Mouse (Mus musculus): ENCODE data around the gene Calhm5. TPM values are rescaled to one million over a fixed set of nuclear protein-coding genes. Genes with fewer than 3 reads are reported as not detected.
A peak's percentile ranks its signal among the peaks of the same experiment; 100 is the strongest.

Gene Calhm5
- polyA plus RNA-seq, 1 experiment from 2014 or later: 0.51 TPM

DNA sequence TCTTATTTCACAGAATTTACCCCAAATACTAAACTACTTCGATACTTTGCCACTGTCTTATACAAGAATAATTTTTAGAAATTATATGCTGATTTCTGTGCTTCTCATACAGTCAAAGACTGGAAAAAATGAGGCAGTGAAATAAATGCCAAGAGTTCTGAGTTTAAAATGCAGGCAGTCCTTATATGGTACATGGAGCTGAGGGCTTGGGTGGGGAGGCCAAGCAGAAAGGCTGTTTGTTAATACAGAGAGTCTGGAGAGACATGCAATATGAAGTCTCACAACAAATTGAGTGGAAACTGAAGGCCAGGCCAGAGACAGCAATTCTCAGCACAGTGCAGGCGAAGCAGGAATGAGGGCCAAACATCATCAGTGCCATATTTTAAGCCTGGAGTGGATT is 7.8 kb downstream of the Calhm5 start:
- Histone ChIP-seq H3K36me3 (ENCODE audit: control insufficient read depth, insufficient read depth) (no peaks in the 10 kb centered on the region), H3K4me3 (replicated peaks; ENCODE audit: low read length) (no peak overlapping the region), H3K27me3 (replicated peaks; ENCODE audit: control insufficient read depth, insufficient read depth, low read length) (no peaks in the 10 kb centered on the region), H3K4me2 (ENCODE audit: low read length) (no peak overlapping the region), H3K4me1 (replicated peaks; ENCODE audit: control insufficient read depth, insufficient read depth, low read length) (no peaks in the 10 kb centered on the region), H3K9ac (replicated peaks; ENCODE audit: low read depth, low read length) (no peak overlapping the region), H3K27ac (ENCODE audit: low read length) (no peak overlapping the region), H3K9me3 (ENCODE audit: control insufficient read depth, low read length) (no peaks in the 10 kb centered on the region)
- ATAC-seq: no peak
- 87% methylated on average over 2 of the region's 2 CpGs for WGBS

DNA sequence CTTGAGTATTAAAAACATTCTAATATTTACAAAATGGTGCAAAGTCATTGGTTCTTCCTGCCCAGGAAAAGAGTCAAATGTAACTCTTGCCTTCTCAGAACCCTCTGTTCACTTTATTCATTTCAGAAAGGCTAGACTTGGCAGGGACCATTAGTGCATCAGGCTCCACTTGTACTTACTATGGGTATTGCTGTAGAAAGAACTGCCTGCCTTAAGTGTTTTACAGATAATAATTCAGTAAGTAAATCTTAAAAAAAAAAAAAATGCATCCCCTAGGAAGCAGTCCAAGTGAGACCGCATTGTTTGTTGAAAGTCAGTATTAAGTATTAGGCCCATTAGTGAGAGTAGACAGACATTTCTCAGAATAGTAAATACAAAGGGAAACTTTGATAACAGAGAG is 9.8 kb downstream of the Calhm5 start:
- Histone ChIP-seq H3K4me2 (ENCODE audit: low read length) (no peak overlapping the region), H3K4me1 (replicated peaks; ENCODE audit: control insufficient read depth, insufficient read depth, low read length) (no peaks in the 10 kb centered on the region), H3K36me3 (ENCODE audit: control insufficient read depth, insufficient read depth) (no peaks in the 10 kb centered on the region), H3K9ac (replicated peaks; ENCODE audit: low read depth, low read length) (no peak overlapping the region), H3K27ac (ENCODE audit: low read length) (no peak overlapping the region), H3K27me3 (replicated peaks; ENCODE audit: control insufficient read depth, insufficient read depth, low read length) (no peaks in the 10 kb centered on the region), H3K9me3 (ENCODE audit: control insufficient read depth, low read length) (no peaks in the 10 kb centered on the region), H3K4me3 (replicated peaks; ENCODE audit: low read length) (no peak overlapping the region)
- WGBS: 85% methylated on average over 1 of the region's 1 CpGs
- ATAC-seq: no peak

DNA sequence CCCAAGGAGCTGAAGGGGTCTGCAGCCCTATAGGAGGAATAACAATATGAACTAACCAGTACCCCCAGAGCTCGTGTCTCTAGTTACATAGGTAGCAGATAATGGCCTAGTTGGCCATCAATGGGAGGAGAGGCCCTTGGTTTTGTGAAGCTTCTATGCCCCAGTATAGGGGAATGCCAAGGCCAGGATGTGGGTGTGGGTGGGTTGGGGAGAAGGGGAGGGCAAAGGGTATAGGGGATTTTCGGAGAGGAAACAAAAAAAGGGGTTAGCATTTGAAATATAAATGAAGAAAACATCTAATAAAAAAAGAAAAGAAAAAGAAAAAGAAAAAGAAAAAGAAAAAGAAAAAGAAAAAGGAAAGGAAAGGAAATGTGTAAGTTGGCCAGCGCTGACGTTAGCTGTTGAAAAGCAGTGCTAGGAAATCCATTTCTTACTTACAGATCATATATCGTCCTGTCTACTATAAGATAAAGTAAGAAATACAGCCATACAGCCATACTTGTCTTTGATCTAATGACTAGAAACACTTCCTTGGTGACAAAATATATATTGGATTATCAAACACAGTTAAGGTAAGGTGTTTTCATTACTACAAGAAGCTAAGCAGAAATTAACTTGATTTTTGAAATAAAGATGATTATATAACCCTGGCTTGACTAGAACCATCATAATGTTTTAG is 21.7 kb downstream of the Calhm5 start:
- H3K4me2 ChIP-seq (ENCODE audit: low read length): no peak overlapping the region
- H3K36me3 ChIP-seq (ENCODE audit: control insufficient read depth, insufficient read depth): no peaks in the 10 kb centered on the region
- no peak overlapping the region for H3K4me3 ChIP-seq (replicated peaks; ENCODE audit: low read length)
- H3K9ac ChIP-seq (replicated peaks; ENCODE audit: low read depth, low read length): no peak overlapping the region
- no peaks in the 10 kb centered on the region for H3K4me1 ChIP-seq (replicated peaks; ENCODE audit: control insufficient read depth, insufficient read depth, low read length)
- 86% methylated on average over 5 of the region's 5 CpGs for whole genome bisulfite sequencing
- no peaks in the 10 kb centered on the region for H3K27me3 ChIP-seq (replicated peaks; ENCODE audit: control insufficient read depth, insufficient read depth, low read length)
- H3K27ac ChIP-seq (ENCODE audit: low read length): no peak overlapping the region
- ATAC-seq: no peak
- no peaks in the 10 kb centered on the region for H3K9me3 ChIP-seq (ENCODE audit: control insufficient read depth, low read length)

DNA sequence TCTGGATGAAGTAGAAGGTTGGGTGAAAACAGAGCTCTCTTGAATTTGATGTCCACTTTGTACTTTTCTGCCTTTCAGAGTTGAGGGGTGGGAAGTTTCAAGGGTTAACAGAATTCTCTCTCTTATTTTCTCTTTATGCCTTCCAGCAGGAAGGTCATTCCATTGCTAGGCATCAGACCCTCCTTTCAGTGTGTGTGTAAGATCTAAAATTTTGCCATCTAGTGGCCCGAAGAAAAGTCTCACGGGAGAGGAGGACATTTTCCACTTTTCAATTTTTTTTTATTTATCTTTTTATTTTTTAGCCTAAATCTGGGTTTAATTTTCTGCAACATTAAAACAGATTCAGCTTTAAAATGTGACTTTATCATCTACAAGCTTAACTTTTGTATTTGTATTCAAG is 24.7 kb downstream of the Calhm5 start:
- no peaks in the 10 kb centered on the region for H3K27me3 ChIP-seq (replicated peaks; ENCODE audit: control insufficient read depth, insufficient read depth, low read length)
- H3K9ac ChIP-seq (replicated peaks; ENCODE audit: low read depth, low read length): no peak overlapping the region
- H3K4me2 ChIP-seq (ENCODE audit: low read length): no peak overlapping the region
- no peak for ATAC-seq
- 44% methylated on average over 2 of the region's 2 CpGs for WGBS
- no peak overlapping the region for H3K4me3 ChIP-seq (replicated peaks; ENCODE audit: low read length)
- H3K4me1 ChIP-seq (replicated peaks; ENCODE audit: control insufficient read depth, insufficient read depth, low read length): no peaks in the 10 kb centered on the region
- no peaks in the 10 kb centered on the region for H3K36me3 ChIP-seq (ENCODE audit: control insufficient read depth, insufficient read depth)
- H3K9me3 ChIP-seq (ENCODE audit: control insufficient read depth, low read length): no peaks in the 10 kb centered on the region
- H3K27ac ChIP-seq (ENCODE audit: low read length): no peak overlapping the region

DNA sequence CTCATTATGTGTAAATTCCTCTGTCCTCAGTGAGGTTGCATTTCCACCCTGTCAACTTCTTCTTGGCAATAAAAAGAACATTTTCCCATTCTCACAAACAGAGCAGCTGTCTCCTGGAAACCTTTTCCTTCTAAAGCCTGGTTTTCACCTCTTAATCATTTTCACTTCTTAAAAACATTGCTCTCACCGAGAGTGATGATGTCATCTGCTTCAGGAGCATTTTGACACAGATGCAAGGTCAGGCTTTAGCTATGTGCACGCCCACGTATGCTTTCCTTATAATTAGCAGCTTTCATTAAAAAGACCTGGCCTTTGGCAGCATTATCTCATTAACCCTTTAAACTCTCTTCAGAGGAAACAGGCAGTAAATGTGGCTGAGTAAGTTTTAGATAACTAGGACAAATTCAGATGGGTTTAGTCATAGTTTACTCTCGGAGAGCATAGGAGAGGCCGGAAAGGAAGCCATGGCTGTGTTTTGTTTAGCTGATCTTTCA is 25.3 kb downstream of the Calhm5 start:
- WGBS: 13% methylated on average over 5 of the region's 5 CpGs
- Histone ChIP-seq H3K4me3 (replicated peaks; ENCODE audit: low read length) (no peak overlapping the region), H3K9ac (replicated peaks; ENCODE audit: low read depth, low read length) (no peak overlapping the region), H3K4me1 (replicated peaks; ENCODE audit: control insufficient read depth, insufficient read depth, low read length) (no peaks in the 10 kb centered on the region), H3K9me3 (ENCODE audit: control insufficient read depth, low read length) (no peaks in the 10 kb centered on the region), H3K27me3 (replicated peaks; ENCODE audit: control insufficient read depth, insufficient read depth, low read length) (no peaks in the 10 kb centered on the region), H3K36me3 (ENCODE audit: control insufficient read depth, insufficient read depth) (no peaks in the 10 kb centered on the region), H3K4me2 (ENCODE audit: low read length) (no peak overlapping the region), H3K27ac (ENCODE audit: low read length) (no peak overlapping the region)
- ATAC-seq: peak; percentile 36; the same call in 1 of the 2 replicates

DNA sequence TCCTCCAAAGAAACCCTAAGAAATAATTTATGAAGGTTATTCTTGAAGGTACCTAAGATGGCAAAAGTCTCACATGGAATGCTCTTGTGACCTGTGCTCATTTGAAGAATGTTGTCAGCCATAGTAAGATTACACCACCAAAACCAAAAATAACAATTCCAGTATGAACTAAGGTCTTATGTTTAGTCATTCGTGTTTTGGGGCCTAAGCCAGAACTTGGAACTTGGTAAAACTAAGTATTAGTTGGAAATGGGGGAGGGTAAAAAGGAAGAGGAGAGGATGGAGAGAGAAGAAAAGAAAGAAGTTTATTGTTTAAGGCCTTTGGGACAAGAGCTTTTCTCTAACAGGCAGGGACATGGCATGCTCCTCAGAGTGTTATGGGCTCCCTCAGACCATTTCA is 26.7 kb downstream of the Calhm5 start:
- WGBS: 81% methylated on average over 1 of the region's 1 CpGs
- ATAC-seq: no peak
- H3K27me3 ChIP-seq (replicated peaks; ENCODE audit: control insufficient read depth, insufficient read depth, low read length): no peaks in the 10 kb centered on the region

DNA sequence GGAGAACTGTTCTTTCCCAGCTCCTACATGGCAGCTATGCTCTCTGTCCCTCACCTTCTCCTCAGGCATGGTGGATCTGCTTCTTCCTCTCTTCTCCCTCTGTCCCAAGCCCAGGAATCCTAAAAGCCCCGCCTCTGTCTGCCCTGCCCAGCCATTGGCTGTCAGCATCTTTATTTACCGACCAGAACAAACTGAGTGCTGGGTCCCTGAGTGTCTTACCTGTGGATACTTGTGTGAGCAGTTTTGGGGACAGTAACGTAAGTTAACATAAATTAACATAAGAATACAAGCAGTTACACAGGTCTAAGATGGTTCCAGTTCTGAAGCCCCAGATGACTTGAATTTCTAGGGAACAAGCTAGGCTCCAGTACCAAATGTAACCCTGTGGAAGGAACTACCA is 29.7 kb downstream of the Calhm5 start:
- Histone ChIP-seq H3K27ac (ENCODE audit: low read length) (no peak overlapping the region), H3K9ac (replicated peaks; ENCODE audit: low read depth, low read length) (no peak overlapping the region), H3K4me1 (replicated peaks; ENCODE audit: control insufficient read depth, insufficient read depth, low read length) (no peaks in the 10 kb centered on the region), H3K36me3 (ENCODE audit: control insufficient read depth, insufficient read depth) (no peaks in the 10 kb centered on the region), H3K4me2 (ENCODE audit: low read length) (no peak overlapping the region), H3K4me3 (replicated peaks; ENCODE audit: low read length) (no peak overlapping the region), H3K27me3 (replicated peaks; ENCODE audit: control insufficient read depth, insufficient read depth, low read length) (no peaks in the 10 kb centered on the region), H3K9me3 (ENCODE audit: control insufficient read depth, low read length) (no peaks in the 10 kb centered on the region)
- WGBS: 45% methylated on average over 3 of the region's 3 CpGs
- ATAC-seq: no peak

More for the DNA sequence above, 26.7 kb downstream of the Calhm5 start:
- no peaks in the 10 kb centered on the region for H3K4me1 ChIP-seq (replicated peaks; ENCODE audit: control insufficient read depth, insufficient read depth, low read length)
- no peak overlapping the region for H3K4me2 ChIP-seq (ENCODE audit: low read length)
- no peak overlapping the region for H3K9ac ChIP-seq (replicated peaks; ENCODE audit: low read depth, low read length)
- no peak overlapping the region for H3K4me3 ChIP-seq (replicated peaks; ENCODE audit: low read length)
- no peak overlapping the region for H3K27ac ChIP-seq (ENCODE audit: low read length)
- H3K9me3 ChIP-seq (ENCODE audit: control insufficient read depth, low read length): no peaks in the 10 kb centered on the region
- H3K36me3 ChIP-seq (ENCODE audit: control insufficient read depth, insufficient read depth): no peaks in the 10 kb centered on the region

DNA sequence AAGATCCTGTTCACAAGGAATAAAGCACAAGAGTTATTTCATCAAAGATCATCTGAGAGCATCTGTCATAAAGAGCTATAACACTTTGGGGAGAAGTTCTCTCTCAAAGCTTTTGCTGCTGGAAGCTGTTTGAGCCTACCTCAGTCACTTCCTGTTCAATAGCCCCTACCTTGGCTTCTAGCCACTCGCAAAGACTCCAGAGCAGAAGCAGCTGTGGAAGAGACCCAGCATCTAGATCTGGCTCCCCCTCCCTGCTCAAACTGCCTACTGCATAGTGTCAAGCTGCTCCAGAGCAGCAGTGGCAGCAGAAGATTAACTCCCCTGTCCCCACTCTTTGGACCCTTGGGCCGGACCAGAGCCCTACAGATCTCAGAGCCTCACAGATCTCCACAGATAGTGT is 42.3 kb downstream of the Calhm5 start:
- Histone ChIP-seq H3K36me3 (ENCODE audit: control insufficient read depth, insufficient read depth) (no peaks in the 10 kb centered on the region), H3K27ac (ENCODE audit: low read length) (no peak overlapping the region), H3K4me3 (replicated peaks; ENCODE audit: low read length) (no peak overlapping the region), H3K4me1 (replicated peaks; ENCODE audit: control insufficient read depth, insufficient read depth, low read length) (no peaks in the 10 kb centered on the region), H3K9me3 (ENCODE audit: control insufficient read depth, low read length) (no peaks in the 10 kb centered on the region), H3K9ac (replicated peaks; ENCODE audit: low read depth, low read length) (no peak overlapping the region), H3K4me2 (ENCODE audit: low read length) (no peak overlapping the region), H3K27me3 (replicated peaks; ENCODE audit: control insufficient read depth, insufficient read depth, low read length) (no peaks in the 10 kb centered on the region)
- ATAC-seq: no peak
- WGBS: 96% methylated on average over 2 of the region's 2 CpGs

DNA sequence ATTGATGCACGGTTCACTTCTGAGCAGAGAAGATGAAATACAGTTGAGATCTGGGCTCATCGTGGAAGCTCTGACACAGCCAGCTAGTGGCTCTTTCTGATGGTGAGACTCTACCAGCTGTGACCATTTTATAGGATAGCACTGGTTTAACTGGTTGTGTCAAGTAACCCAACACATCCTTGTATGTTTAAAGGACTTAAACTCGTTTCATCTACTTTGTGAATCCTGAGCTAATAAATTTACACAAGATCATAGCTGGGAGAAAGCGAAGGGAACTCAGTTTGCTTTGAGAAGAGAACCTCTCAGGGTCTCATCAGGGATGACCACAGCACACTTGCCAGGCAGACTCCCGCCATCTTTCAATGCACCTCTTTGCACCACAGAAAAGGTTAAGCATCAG is 52.1 kb downstream of the Calhm5 start, which contains the start of gene Calhm4:
TSS of gene Calhm4 (minus strand) at position 101 of the 400 bp plus-strand sequence.
- no peaks in the 10 kb centered on the region for H3K4me1 ChIP-seq (replicated peaks; ENCODE audit: control insufficient read depth, insufficient read depth, low read length)
- no peak within 1 kb of the TSS for H3K27ac ChIP-seq (ENCODE audit: low read length)
- ATAC-seq: no peak
- H3K27me3 ChIP-seq (replicated peaks; ENCODE audit: control insufficient read depth, insufficient read depth, low read length): no peaks in the 10 kb centered on the region
- H3K36me3 ChIP-seq (ENCODE audit: control insufficient read depth, insufficient read depth): no peaks in the 10 kb centered on the region
- 85% methylated on average over 5 of the region's 5 CpGs for WGBS
- H3K4me2 ChIP-seq (ENCODE audit: low read length): no peak within 1 kb of the TSS
- no peak within 1 kb of the TSS for H3K9ac ChIP-seq (replicated peaks; ENCODE audit: low read depth, low read length)
- no peaks in the 10 kb centered on the region for H3K9me3 ChIP-seq (ENCODE audit: control insufficient read depth, low read length)
- H3K4me3 ChIP-seq (replicated peaks; ENCODE audit: low read length): no peak within 1 kb of the TSS

Measured in forebrain, embryonic 16.5 days (tissue).